Mouse (Mus musculus) frontal cortex, postnatal 14 days (tissue): ENCODE results near the gene Srpk3.

Experiments
- DNase-seq, 2 experiments: peaks; one replicate each; pipeline ENCODE4 v3.0.0; 2022; ENCODE audit warnings: low spot score in 2 of 2

Srpk3 gene

DNA sequence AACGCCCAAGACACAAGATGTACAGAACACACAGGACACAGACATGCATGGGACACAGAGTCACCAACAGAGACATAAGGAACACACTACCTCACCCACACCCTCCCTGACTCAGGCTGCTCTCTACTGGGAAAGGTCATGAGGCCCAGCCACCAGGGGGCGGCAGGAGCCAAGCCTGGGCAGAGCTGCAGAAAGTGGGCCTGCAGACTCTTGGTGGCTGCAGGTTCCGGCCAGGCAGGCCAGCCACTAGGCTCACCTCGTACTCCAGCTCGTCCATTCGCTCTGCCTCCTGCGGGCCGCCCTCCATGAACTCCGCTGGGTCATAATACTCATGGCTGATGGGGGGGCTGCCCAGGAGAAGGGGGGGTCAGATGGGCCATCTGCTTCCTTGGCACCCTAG is 24.3 kb downstream of the Srpk3 start:
- peak in 1 of 2 experiments; percentile 36 for DNase-seq

DNA sequence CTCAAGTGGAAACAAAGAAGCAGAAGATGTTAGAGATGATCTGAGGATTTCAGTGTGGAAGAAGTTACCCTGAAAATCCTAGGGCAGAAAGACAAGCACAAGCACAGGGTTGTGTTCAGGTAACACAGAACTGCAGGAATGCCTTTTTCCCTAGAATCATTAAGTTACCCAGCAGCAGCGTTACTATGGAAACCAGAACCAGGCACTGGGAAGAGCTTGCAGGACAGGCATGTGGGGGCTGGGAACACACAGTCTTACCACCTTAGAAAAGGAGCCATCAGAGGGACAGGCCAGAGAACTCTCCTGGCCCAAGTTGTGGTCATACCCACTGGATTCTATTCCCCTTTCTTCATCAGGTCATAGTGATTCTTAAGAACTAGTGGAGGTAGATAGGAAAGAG is 31.6 kb downstream of the Srpk3 start:
- no peak for DNase-seq

DNA sequence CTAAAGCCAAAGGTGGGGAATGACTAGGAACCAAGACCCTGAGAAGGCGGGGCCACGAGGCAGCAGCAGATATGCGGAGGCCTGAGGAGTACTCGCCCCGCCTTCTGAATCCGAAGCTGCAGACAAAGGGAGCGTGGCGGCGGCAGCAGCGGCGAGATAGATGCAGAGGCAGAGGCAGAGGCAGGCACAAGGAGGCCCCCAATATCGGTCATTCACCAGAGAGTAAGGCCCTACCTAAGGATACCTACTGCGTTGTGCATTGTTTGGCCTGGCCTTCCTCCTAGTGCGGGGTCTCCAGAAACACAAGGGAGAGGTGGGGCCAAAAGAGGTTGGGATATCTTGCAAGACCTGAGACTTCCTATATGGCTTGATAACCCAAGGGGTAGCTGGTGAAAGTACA is 40.9 kb downstream of the Srpk3 start:
- DNase-seq = no peak

DNA sequence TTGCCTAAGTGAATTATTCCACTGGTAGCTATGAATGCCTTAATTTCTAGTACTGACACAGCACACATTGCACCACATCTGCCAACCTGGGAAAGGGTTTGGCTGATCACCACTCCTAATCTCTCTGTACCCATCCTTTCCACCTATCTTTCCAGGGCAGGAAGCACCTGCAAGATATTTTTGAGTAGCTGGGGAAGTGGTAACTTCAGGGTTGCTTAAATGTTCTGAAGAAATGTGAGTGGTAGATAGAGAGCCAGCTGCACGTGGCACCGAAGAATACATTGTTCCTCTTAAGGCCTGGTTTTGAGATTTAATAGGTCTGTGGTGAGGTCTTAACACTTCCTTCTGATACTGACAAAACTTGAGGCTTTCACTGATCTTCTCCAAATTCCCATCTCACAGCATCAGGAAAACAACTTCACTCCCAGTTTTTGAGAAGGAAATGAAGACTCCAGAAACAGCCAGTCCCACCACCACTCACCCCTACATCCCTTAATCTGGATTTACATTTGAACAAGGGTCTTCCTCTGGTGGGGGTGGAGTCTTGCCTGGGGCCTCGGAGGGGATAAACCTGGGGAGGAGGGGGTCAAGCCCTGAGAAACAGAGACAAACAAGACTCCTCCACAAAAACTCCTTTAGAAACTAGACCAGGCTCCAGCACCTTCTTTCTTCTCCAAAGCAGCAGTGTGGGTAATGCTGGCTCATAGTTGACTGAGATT is 42.5 kb downstream of the Srpk3 start:
- no peak for DNase-seq

DNA sequence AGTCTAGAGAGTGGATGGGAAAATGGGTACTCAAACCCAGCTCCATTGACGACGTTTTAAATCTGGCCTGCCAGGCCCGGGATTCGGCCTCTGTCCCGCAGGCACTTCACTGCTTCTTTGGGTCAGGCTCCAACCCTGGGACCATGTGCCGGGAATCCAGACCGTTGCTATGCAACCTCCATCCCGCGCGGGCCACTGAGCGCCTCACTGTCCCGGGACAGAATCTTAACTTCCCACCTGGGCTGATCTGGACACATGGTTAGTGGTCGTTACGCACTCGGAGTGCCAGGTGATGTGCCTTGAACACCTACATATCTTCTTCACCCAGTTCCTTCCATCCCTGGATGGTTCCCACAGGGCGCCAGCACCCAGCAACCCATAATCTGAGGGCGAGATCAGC is 49.5 kb downstream of the Srpk3 start:
- no peak for DNase-seq

DNA sequence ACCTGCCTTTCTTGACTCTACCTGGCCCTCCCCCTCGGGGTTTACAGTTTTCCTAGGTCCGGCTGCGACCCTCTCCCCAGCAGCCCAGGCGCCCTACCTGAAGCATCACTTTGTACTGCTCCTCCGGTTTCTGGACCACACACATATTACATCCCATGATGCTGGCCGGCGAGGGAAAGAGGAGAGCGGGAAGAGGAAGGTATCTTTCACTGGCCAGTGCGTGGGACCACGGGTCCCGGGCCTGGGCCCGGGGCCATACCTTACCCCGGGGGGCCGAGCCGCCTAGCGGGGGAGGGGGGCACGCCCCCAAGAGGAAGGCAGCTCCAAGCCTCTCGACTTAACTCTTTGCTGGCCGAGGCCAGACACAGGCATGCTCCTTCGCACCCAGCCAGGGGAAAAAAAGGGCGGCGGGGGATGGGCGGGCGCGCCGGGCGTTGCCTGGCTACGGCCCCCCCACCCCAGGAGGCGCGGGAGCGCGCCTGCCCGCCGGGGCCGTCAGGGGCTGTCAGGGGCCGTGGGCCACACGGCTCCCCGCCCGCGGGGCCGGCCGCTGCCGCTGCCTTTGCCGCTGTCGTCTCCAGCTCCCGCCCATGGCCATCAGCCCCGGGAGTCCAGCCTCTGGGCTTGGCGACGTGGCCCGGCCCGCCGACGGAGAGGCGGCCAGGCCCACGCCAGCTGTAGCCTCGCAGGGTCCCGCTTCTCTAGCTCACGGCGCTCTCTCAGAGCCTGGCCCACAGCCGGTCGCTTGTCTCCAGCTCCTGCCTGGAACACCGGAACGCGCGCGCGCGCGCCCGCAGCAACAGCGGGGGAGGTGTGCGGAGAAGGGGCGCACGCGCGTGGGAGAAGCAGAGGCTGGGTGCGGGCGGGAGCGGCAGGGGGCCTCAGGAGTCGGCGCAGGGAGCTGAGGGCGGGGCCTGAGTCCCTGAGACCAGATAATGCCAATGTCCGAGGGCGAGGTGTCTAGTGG is 50.3 kb downstream of the Srpk3 start, which contains the start of gene Pdzd4:
TSS of gene Pdzd4 (minus strand) at position 785 of the 967 bp plus-strand sequence.
- peak; percentile 22 to 33 for DNase-seq
